Comparison of ENCODE assay signal across 10 mouse cellular contexts in genomic region chr11:69324749-69325148, GRCm38 (mm10). TPM values are rescaled to one million over a fixed set of nuclear protein-coding genes. Genes with fewer than 3 reads are reported as not detected.
DNase-seq lines count a peak whose midpoint lies in the region; ATAC-seq and TF ChIP-seq lines count a peak whose summit lies in the region.
"Had no signal": no experiment of that assay in that cellular context is flagged by ENCODE, and none has a peak within 500 bp of the region (broad histone marks: within the 10 kb centered on the region; RNA-seq: fewer than 3 reads in every experiment).

No protein-coding gene starts in this region.

- 76% methylated on average over 6 of the region's 6 CpGs for WGBS in heart, embryonic 13.5 days
- WGBS in hindbrain, embryonic 13.5 days = 82% methylated on average over 6 of the region's 6 CpGs
- 82% methylated on average over 6 of the region's 6 CpGs for WGBS in midbrain, embryonic 11.5 days

- H3K36me3 ChIP-seq in heart, embryonic 13.5 days = peaks cover 14% of the 10 kb centered on the region
- peaks cover 0 to 33% of the 10 kb centered on the region in 2 experiments; a peak in 2 of 4 replicates for H3K36me3 ChIP-seq in MEL (ENCODE audit: control insufficient read depth in 1 of 2, insufficient read depth in 2 of 2, low read length in 2 of 2)
- H3K36me3 ChIP-seq in hindbrain, embryonic 13.5 days = peaks cover 6% of the 10 kb centered on the region
- H3K36me3 ChIP-seq in midbrain, embryonic 11.5 days (ENCODE audit: control insufficient read depth, insufficient read depth, low read length) = no peaks in the 10 kb centered on the region

- H3K27ac ChIP-seq in heart, embryonic 13.5 days (replicated peaks) = no peak overlapping the region
- peak overlapping the region; percentile 47 for H3K27ac ChIP-seq in MEL (ENCODE audit: control insufficient read depth, low read depth, low read length)
- no peak overlapping the region for H3K27ac ChIP-seq in hindbrain, embryonic 13.5 days
- no peak overlapping the region for H3K27ac ChIP-seq in midbrain, embryonic 11.5 days (ENCODE audit: low read depth, low read length)

- H3K9me3 ChIP-seq in heart, embryonic 13.5 days = no peaks in the 10 kb centered on the region
- H3K9me3 ChIP-seq in MEL (replicated peaks; ENCODE audit: insufficient read depth, low read length) = no peaks in the 10 kb centered on the region
- H3K9me3 ChIP-seq in hindbrain, embryonic 13.5 days = no peaks in the 10 kb centered on the region
- H3K9me3 ChIP-seq in midbrain, embryonic 11.5 days (ENCODE audit: control insufficient read depth, low read length) = no peaks in the 10 kb centered on the region

- no peak for TF ChIP-seq CTCF in MEL (IDR thresholded peaks at IDR 0.05 in 2 of 3, conservative IDR thresholded peaks at IDR 0.05 in 1 of 3; ENCODE audit: control insufficient read depth in 1 of 3, insufficient read depth in 1 of 3, low read depth in 2 of 3, low read length in 3 of 3, poor library complexity in 1 of 3, severe bottlenecking in 1 of 3)

- H3K27me3 ChIP-seq in heart, embryonic 13.5 days (replicated peaks) = peaks cover 32% of the 10 kb centered on the region
- H3K27me3 ChIP-seq in MEL (ENCODE audit: control insufficient read depth in 1 of 2, insufficient read depth in 2 of 2, low read length in 2 of 2) = no peaks in the 10 kb centered on the region
- peaks cover 32% of the 10 kb centered on the region for H3K27me3 ChIP-seq in hindbrain, embryonic 13.5 days
- H3K27me3 ChIP-seq in midbrain, embryonic 11.5 days (ENCODE audit: control insufficient read depth, insufficient read depth, low read length) = peaks cover 16% of the 10 kb centered on the region

- H3K79me2 ChIP-seq in MEL (ENCODE audit: control insufficient read depth, insufficient read depth, low read length, poor library complexity) = peaks cover 16% of the 10 kb centered on the region

- peak overlapping the region; percentile 65 for H3K4me3 ChIP-seq in heart, embryonic 13.5 days
- H3K4me3 ChIP-seq in MEL (ENCODE audit: control insufficient read depth in 1 of 2, insufficient read depth in 1 of 2, low read depth in 2 of 2, low read length in 2 of 2) = peak overlapping the region; percentile 80 to 82
- H3K4me3 ChIP-seq in hindbrain, embryonic 13.5 days = peak overlapping the region; percentile 62
- H3K4me3 ChIP-seq in midbrain, embryonic 11.5 days (ENCODE audit: low read depth, low read length) = 0 out of 2 replicates have a peak overlapping the region, but pooled peaks have one; percentile 9

- TF ChIP-seq POLR2A in MEL (IDR thresholded peaks at IDR 0.05; ENCODE audit: control insufficient read depth in 1 of 2, insufficient read depth in 1 of 2, low read depth in 1 of 2, low read length in 2 of 2, poor library complexity in 1 of 2) = no peak

- H3K4me1 ChIP-seq in heart, embryonic 13.5 days = peaks cover 47% of the 10 kb centered on the region
- H3K4me1 ChIP-seq in MEL (ENCODE audit: control insufficient read depth in 1 of 2, insufficient read depth in 2 of 2, low read length in 2 of 2) = peaks cover 16 to 42% of the 10 kb centered on the region in 2 experiments
- peaks cover 55% of the 10 kb centered on the region for H3K4me1 ChIP-seq in hindbrain, embryonic 13.5 days (replicated peaks)
- peaks cover 30% of the 10 kb centered on the region for H3K4me1 ChIP-seq in midbrain, embryonic 11.5 days (ENCODE audit: control insufficient read depth, insufficient read depth, low read length)

- TF ChIP-seq EP300 in MEL (IDR thresholded peaks at IDR 0.05; ENCODE audit: low read depth in 1 of 2, low read length in 2 of 2) = peak; percentile 20 to 60; a peak in 3 of 4 replicates

- ATAC-seq in heart, embryonic 13.5 days (ENCODE audit: extremely low read depth, insufficient number of reproducible peaks, low FRiP score, low TSS enrichment) = no peak
- ATAC-seq in hindbrain, embryonic 13.5 days (ENCODE audit: low FRiP score) = no peak
- ATAC-seq in midbrain, embryonic 11.5 days (ENCODE audit: low FRiP score) = no peak

- DNase-seq in heart, adult 18-20 months = no peak
- DNase-seq in MEL (ENCODE audit: low read depth, low spot score) = peak; percentile 58
- peak; percentile 37 for DNase-seq in midbrain, embryonic 11.5 days (ENCODE audit: low spot score, missing footprints)
- DNase-seq in frontal cortex, postnatal 25 days (ENCODE audit: low spot score in 2 of 2) = no peak
- DNase-seq in adrenal gland, adult 18-20 months (ENCODE audit: low spot score in 2 of 2) = no peak
- DNase-seq in left cerebral cortex, adult 9 months (ENCODE audit: low spot score in 2 of 2) = no peak
- DNase-seq: cerebellum, postnatal 10 days; layer of hippocampus, postnatal 36 days had no signal

- TF ChIP-seq RAD21 in MEL (IDR thresholded peaks at IDR 0.05; ENCODE audit: low read depth, low read length) = no peak

- peak overlapping the region; percentile 94 for H3K4me2 ChIP-seq in heart, embryonic 13.5 days
- peak overlapping the region; percentile 89 for H3K4me2 ChIP-seq in hindbrain, embryonic 13.5 days
- no peak overlapping the region; the same call in 1 of the 2 replicates for H3K4me2 ChIP-seq in midbrain, embryonic 11.5 days

- peak overlapping the region; percentile 86 for H3K9ac ChIP-seq in heart, embryonic 13.5 days
- H3K9ac ChIP-seq in MEL (ENCODE audit: control insufficient read depth, low read depth, low read length, poor library complexity, severe bottlenecking) = peak overlapping the region; percentile 74
- H3K9ac ChIP-seq in hindbrain, embryonic 13.5 days = peak overlapping the region; percentile 84
- no peak overlapping the region for H3K9ac ChIP-seq in midbrain, embryonic 11.5 days (ENCODE audit: low read length)

TF ChIP-seq in MEL, 35 proteins besides CTCF, POLR2A, EP300 and RAD21 (continues in another document):
- TF ChIP-seq RCOR1 (IDR thresholded peaks at IDR 0.05; ENCODE audit: low read depth, low read length) (0 out of 2 replicates have a peak, but pooled peaks have one; percentile 16), ZC3H11A (IDR thresholded peaks at IDR 0.05; ENCODE audit: low read depth, low read length) (no peak), ZMIZ1 (IDR thresholded peaks at IDR 0.05; ENCODE audit: low read depth, low read length) (no peak), NELFE (IDR thresholded peaks at IDR 0.05; ENCODE audit: low read depth, low read length) (0 out of 2 replicates have a peak, but pooled peaks have one; percentile 20), E2F4 (IDR thresholded peaks at IDR 0.05; ENCODE audit: borderline replicate concordance, low read depth, low read length) (no peak), MXI1 (IDR thresholded peaks at IDR 0.05; ENCODE audit: low read depth, low read length) (no peak)

RNA-seq across cellular contexts. Expression of gene Trappc1, which starts 1.0 kb away (rescaled TPM):
- 173 and 201 TPM in 2 replicates for polyA plus RNA-seq in heart, embryonic 13.5 days (2015; fragmentation: Nextera tagmentation; extraction: Ambion mirVana)
- total RNA-seq in heart, adult 18-20 months (2021) = 10 to 100 TPM; 48.8 to 49.4 TPM
- total RNA-seq in MEL (2012; rRNA removed) = 57.6 and 58.6 TPM in 2 replicates
- 10 to 100 TPM in 1 of 2 experiments, not detected in 1; 89.8 TPM for polyA plus RNA-seq in MEL (2012; ENCODE audit: insufficient read depth in 1 of 2, insufficient read length in 2 of 2, low read depth in 1 of 2, low replicate concordance in 2 of 2, missing spikeins in 1 of 2)
- 204 and 210 TPM in 2 replicates for polyA plus RNA-seq in hindbrain, embryonic 13.5 days (2015; fragmentation: Nextera tagmentation; extraction: Ambion mirVana)
- 205 and 206 TPM in 2 replicates for polyA plus RNA-seq in midbrain, embryonic 11.5 days (2014; fragmentation: Nextera tagmentation; extraction: Ambion mirVana)
- total RNA-seq in adrenal gland, adult 18-20 months (2021) = 10 to 100 TPM; 57.8 to 60.1 TPM

RNA-seq across cellular contexts. Expression of gene Cntrob, which starts 1.2 kb away (rescaled TPM):
- polyA plus RNA-seq in heart, embryonic 13.5 days (2015; fragmentation: Nextera tagmentation; extraction: Ambion mirVana) = 13.7 and 15.3 TPM in 2 replicates
- total RNA-seq in heart, adult 18-20 months (2021) = 1 to 10 TPM; 2.8 TPM
- 16.5 and 17.8 TPM in 2 replicates for total RNA-seq in MEL (2012; rRNA removed)
- 10 to 100 TPM in 1 of 2 experiments, not detected in 1; 38.3 TPM for polyA plus RNA-seq in MEL (2012; ENCODE audit: insufficient read depth in 1 of 2, insufficient read length in 2 of 2, low read depth in 1 of 2, low replicate concordance in 2 of 2, missing spikeins in 1 of 2)
- 22.6 and 24.4 TPM in 2 replicates for polyA plus RNA-seq in hindbrain, embryonic 13.5 days (2015; fragmentation: Nextera tagmentation; extraction: Ambion mirVana)
- 20.0 and 28.3 TPM in 2 replicates for polyA plus RNA-seq in midbrain, embryonic 11.5 days (2014; fragmentation: Nextera tagmentation; extraction: Ambion mirVana)
- total RNA-seq in adrenal gland, adult 18-20 months (2021) = 1 to 10 TPM; 3.6 to 4.1 TPM

RNA-seq across cellular contexts. Expression of gene Kcnab3, which starts 1.3 kb away (rescaled TPM):
- 0.48 and 0.85 TPM in 2 replicates for polyA plus RNA-seq in heart, embryonic 13.5 days (2015; fragmentation: Nextera tagmentation; extraction: Ambion mirVana)
- total RNA-seq in heart, adult 18-20 months (2021) = under 1 TPM in 1 of 2 experiments, not detected in 1; 0.23 TPM
- 3.0 and 3.8 TPM in 2 replicates for total RNA-seq in MEL (2012; rRNA removed)
- 1 to 10 TPM in 1 of 2 experiments, not detected in 1; 6.2 TPM for polyA plus RNA-seq in MEL (2012; ENCODE audit: insufficient read depth in 1 of 2, insufficient read length in 2 of 2, low read depth in 1 of 2, low replicate concordance in 2 of 2, missing spikeins in 1 of 2)
- polyA plus RNA-seq in hindbrain, embryonic 13.5 days (2015; fragmentation: Nextera tagmentation; extraction: Ambion mirVana) = 4.2 and 5.1 TPM in 2 replicates
- polyA plus RNA-seq in midbrain, embryonic 11.5 days (2014; fragmentation: Nextera tagmentation; extraction: Ambion mirVana) = 1.8 and 2.9 TPM in 2 replicates
- 1 to 10 TPM; 6.8 to 8.8 TPM for total RNA-seq in adrenal gland, adult 18-20 months (2021)

RNA-seq across cellular contexts. Expression of gene Rnf227, which starts 15.5 kb away (rescaled TPM):
- polyA plus RNA-seq in heart, embryonic 13.5 days (2015; fragmentation: Nextera tagmentation; extraction: Ambion mirVana) = 6.2 and 8.3 TPM in 2 replicates
- total RNA-seq in heart, adult 18-20 months (2021) = under 1 TPM; 0.41 to 0.57 TPM
- 6.4 and 11.5 TPM in 2 replicates for total RNA-seq in MEL (2012; rRNA removed)
- polyA plus RNA-seq in MEL (2012; ENCODE audit: insufficient read depth in 1 of 2, insufficient read length in 2 of 2, low read depth in 1 of 2, low replicate concordance in 2 of 2, missing spikeins in 1 of 2) = 10 to 100 TPM in 1 of 2 experiments, not detected in 1; 12.4 TPM
- polyA plus RNA-seq in hindbrain, embryonic 13.5 days (2015; fragmentation: Nextera tagmentation; extraction: Ambion mirVana) = 163 and 166 TPM in 2 replicates
- polyA plus RNA-seq in midbrain, embryonic 11.5 days (2014; fragmentation: Nextera tagmentation; extraction: Ambion mirVana) = 29.6 and 30.4 TPM in 2 replicates
- total RNA-seq in adrenal gland, adult 18-20 months (2021) = 1 to 10 TPM; 5.2 to 5.5 TPM

RNA-seq across cellular contexts. Expression of gene Chd3, which starts 44.5 kb away (rescaled TPM):
- 18.0 and 18.8 TPM in 2 replicates for polyA plus RNA-seq in heart, embryonic 13.5 days (2015; fragmentation: Nextera tagmentation; extraction: Ambion mirVana)
- 10 to 100 TPM; 16.2 to 26.3 TPM for total RNA-seq in heart, adult 18-20 months (2021)
- 37.3 and 65.8 TPM in 2 replicates for total RNA-seq in MEL (2012; rRNA removed)
- 10 to 100 TPM in 1 of 2 experiments, not detected in 1; 84.9 TPM for polyA plus RNA-seq in MEL (2012; ENCODE audit: insufficient read depth in 1 of 2, insufficient read length in 2 of 2, low read depth in 1 of 2, low replicate concordance in 2 of 2, missing spikeins in 1 of 2)
- polyA plus RNA-seq in hindbrain, embryonic 13.5 days (2015; fragmentation: Nextera tagmentation; extraction: Ambion mirVana) = 92.4 and 93.5 TPM in 2 replicates
- 38.2 and 39.4 TPM in 2 replicates for polyA plus RNA-seq in midbrain, embryonic 11.5 days (2014; fragmentation: Nextera tagmentation; extraction: Ambion mirVana)
- 100 to 1,000 TPM in 1 of 2 experiments, 10 to 100 TPM in 1; 87.6 to 109 TPM for total RNA-seq in adrenal gland, adult 18-20 months (2021)

Comparison
In these comparisons a context has a peak if more than half of its experiments do, and no peak if none do; other contexts are left out.
1. H3K4me3 ChIP-seq: peak in every context shown above with its lines; median percentile 81 in MEL; 65 in heart, embryonic 13.5 days; 62 in hindbrain, embryonic 13.5 days; 9 in midbrain, embryonic 11.5 days.
2. DNase-seq: peak in MEL (single experiment) and midbrain, embryonic 11.5 days (single experiment); none in heart, adult 18-20 months (0 of 2), frontal cortex, postnatal 25 days (0 of 2), adrenal gland, adult 18-20 months (0 of 2) and left cerebral cortex, adult 9 months (0 of 2).